Mouse (Mus musculus) C2C12 (cell line): ENCODE measurements around the gene Ptpra. TPM values are rescaled to one million over a fixed set of nuclear protein-coding genes. Genes with fewer than 3 reads are reported as not detected.

Experiments
- H3K27me3 ChIP-seq: one replicate; pipeline ENCODE4 v1.6.1; 2011; ENCODE audit not compliant: control insufficient read depth, insufficient read depth, insufficient read length
- H3K36me3 ChIP-seq: one replicate; pipeline ENCODE4 v1.6.1; 2011; ENCODE audit not compliant: control insufficient read depth, insufficient read depth
- H3K4me3 ChIP-seq: one replicate; pipeline ENCODE4 v1.5.1; 2011; ENCODE audit warnings: mild to moderate bottlenecking, control low read depth; ENCODE audit not compliant: poor library complexity, insufficient read depth, severe bottlenecking
- H3K79me2 ChIP-seq: one replicate; pipeline ENCODE4 v1.6.1; 2011; ENCODE audit not compliant: control insufficient read depth, insufficient read depth
- H3K79me3 ChIP-seq: one replicate; pipeline ENCODE4 v1.6.1; 2011; ENCODE audit warnings: low read depth, control low read depth
- H3ac ChIP-seq: one replicate; pipeline ENCODE3; 2011; ENCODE audit warnings: low read depth; ENCODE audit not compliant: control insufficient read depth, insufficient read length
- CEBPB ChIP-seq: IDR thresholded peaks from one replicate; pipeline ENCODE4 v1.6.1; 2011; ENCODE audit warnings: low read depth, mild to moderate bottlenecking, control low read depth, moderate library complexity
- CTCF ChIP-seq: IDR thresholded peaks from one replicate; pipeline ENCODE4 v1.5.1; 2011; ENCODE audit not compliant: control insufficient read depth, insufficient read depth, insufficient read length
- FOSL1 ChIP-seq: IDR thresholded peaks from one replicate; pipeline ENCODE4 v1.8.0; 2011; ENCODE audit warnings: mild to moderate bottlenecking, low read length; ENCODE audit not compliant: poor library complexity, insufficient read depth, severe bottlenecking
- MAX ChIP-seq: IDR thresholded peaks from one replicate; pipeline ENCODE4 v1.6.1; 2011; ENCODE audit warnings: mild to moderate bottlenecking, control low read depth
- MYOD1 ChIP-seq: IDR thresholded peaks from one replicate; pipeline ENCODE4 v1.6.1; 2011; ENCODE audit warnings: low read depth; ENCODE audit not compliant: control insufficient read depth, insufficient read length
- MYOG ChIP-seq: IDR thresholded peaks from one replicate; pipeline ENCODE4 v1.6.1; 2011; ENCODE audit not compliant: control insufficient read depth, insufficient read length; ENCODE audit errors: extremely low read depth
- USF1 ChIP-seq: IDR thresholded peaks from one replicate; pipeline ENCODE4 v1.6.1; 2011; ENCODE audit warnings: low read depth, mild to moderate bottlenecking, control low read depth, moderate library complexity
- polyA plus RNA-seq: library from polyadenylated mRNA; unstranded; fragments of >200 nt; fragmentation: generic; extraction: Trizol; gene quantifications from one replicate; pipeline ENCODE4 v1.2.1, GENCODE M21; 2012; ENCODE audit warnings: missing spikeins

Gene Ptpra
- polyA plus RNA-seq, 1 experiment: 31.6 TPM

DNA sequence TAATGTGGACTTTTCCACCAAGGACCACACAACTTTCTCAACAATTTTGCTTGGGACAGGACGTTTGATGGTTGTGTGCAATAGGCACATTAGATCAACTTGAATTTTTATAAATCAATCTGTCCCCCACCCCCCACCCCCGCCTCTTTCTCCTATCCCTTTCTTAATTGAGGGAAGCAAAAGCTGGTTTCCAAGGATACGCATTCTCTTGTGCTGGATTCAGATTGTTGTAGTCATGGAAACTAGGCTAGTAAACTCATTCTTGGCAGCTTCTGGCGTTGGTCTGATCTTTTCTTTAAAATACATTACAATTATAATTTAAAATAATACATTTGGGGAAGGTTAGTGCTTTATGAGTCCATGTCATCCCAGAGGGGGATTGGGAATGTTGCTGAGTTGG is 19.3 kb downstream of the Ptpra start:
- TF ChIP-seq MYOG (no peak), MYOD1 (no peak), FOSL1 (no peak), MAX (no peak), USF1 (no peak), CEBPB (no peak), CTCF (no peak)
- Histone ChIP-seq H3ac (no peak overlapping the region), H3K27me3 (no peaks in the 10 kb centered on the region)

DNA sequence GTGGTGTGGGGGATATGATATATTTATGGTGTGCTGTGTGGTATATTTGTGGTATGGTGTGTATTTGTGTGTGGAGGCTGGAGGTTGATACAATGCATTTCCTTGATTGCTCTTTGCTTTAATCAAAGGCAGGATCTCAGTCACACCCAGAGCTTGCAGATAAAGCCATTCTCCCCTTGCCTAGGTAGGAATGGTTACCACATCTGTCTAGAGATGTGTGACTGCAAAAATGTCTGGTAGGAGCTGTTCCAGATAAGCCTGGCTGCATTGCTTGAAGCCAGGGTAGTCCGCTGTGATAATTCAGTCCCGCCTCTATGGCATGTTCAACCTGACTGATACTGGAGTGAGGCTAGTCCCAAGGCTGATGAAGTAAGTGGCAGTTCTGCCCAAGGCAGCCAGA is 19.9 kb downstream of the Ptpra start:
- Histone ChIP-seq H3K27me3 (no peaks in the 10 kb centered on the region), H3K36me3 (no peaks in the 10 kb centered on the region), H3K4me3 (no peak overlapping the region), H3K79me2 (peaks cover 95% of the 10 kb centered on the region), H3K79me3 (peaks cover 53% of the 10 kb centered on the region), H3ac (no peak overlapping the region)
- no peak for TF ChIP-seq FOSL1
- TF ChIP-seq USF1: no peak
- no peak for TF ChIP-seq MAX
- TF ChIP-seq MYOD1: no peak
- no peak for TF ChIP-seq CTCF
- TF ChIP-seq MYOG: no peak
- TF ChIP-seq CEBPB: no peak

More for the DNA sequence above, 19.3 kb downstream of the Ptpra start:
- H3K79me3 ChIP-seq: peaks cover 56% of the 10 kb centered on the region
- H3K4me3 ChIP-seq: no peak overlapping the region
- H3K79me2 ChIP-seq: peaks cover 95% of the 10 kb centered on the region
- no peaks in the 10 kb centered on the region for H3K36me3 ChIP-seq

DNA sequence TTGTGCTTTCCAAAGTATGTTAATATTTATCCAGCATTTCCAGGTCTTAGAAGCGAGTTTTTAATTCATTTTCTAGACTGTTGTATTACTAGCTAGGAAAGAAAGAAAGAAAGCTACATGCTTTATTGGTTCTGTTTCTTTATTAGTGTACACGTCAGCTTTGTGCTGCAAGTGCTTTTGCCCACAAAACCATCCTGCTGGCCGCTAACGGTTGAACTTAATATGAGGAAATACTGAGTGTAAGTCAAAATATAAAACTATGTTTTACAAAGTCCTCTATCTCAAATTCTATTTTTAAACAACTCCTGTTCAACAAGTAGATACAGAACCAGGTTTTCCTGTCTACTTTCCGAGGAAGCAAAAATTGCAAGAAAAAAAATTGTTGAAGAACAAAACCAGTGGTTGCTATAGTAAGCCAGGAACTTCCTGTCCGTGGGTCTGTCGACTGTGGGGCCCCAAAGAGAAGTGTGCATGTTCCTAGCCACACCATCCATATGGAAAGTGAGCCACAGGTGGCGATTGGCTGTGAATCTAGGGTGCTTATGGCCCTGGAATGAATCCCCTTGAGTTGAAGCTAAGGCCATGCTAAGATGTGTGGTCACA is 22.9 kb downstream of the Ptpra start:
- Histone ChIP-seq H3K4me3 (no peak overlapping the region), H3K79me3 (peaks cover 63% of the 10 kb centered on the region), H3ac (no peak overlapping the region), H3K36me3 (peaks cover 6% of the 10 kb centered on the region), H3K79me2 (peaks cover 95% of the 10 kb centered on the region), H3K27me3 (no peaks in the 10 kb centered on the region)
- no peak for TF ChIP-seq MYOG
- no peak for TF ChIP-seq FOSL1
- TF ChIP-seq USF1: no peak

DNA sequence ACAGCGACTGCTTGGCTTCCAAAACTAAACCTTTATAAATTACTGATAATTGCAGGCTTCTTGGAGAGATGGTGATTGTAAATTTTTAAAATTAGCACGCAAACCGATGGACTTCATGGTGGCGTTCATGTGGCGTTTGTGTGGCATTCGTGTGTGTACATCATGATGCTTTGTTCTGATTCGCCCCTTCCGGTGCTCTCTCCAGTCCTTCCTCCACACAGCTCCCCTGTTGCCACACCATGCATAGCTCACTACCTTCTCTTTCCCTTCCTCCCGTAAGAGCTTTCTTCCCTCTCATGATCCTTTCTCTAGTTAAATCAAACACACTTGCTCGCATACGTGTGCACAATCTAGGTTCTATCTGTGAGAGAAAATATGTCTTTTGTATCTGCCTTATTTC is 25.7 kb downstream of the Ptpra start:
- Histone ChIP-seq H3K27me3 (no peaks in the 10 kb centered on the region), H3K79me3 (peaks cover 67% of the 10 kb centered on the region), H3K79me2 (peaks cover 95% of the 10 kb centered on the region), H3ac (no peak overlapping the region), H3K4me3 (no peak overlapping the region), H3K36me3 (peaks cover 13% of the 10 kb centered on the region)
- no peak for TF ChIP-seq CEBPB
- TF ChIP-seq MYOG: no peak
- no peak for TF ChIP-seq MYOD1
- TF ChIP-seq CTCF: no peak
- no peak for TF ChIP-seq USF1
- no peak for TF ChIP-seq FOSL1
- TF ChIP-seq MAX: no peak

DNA sequence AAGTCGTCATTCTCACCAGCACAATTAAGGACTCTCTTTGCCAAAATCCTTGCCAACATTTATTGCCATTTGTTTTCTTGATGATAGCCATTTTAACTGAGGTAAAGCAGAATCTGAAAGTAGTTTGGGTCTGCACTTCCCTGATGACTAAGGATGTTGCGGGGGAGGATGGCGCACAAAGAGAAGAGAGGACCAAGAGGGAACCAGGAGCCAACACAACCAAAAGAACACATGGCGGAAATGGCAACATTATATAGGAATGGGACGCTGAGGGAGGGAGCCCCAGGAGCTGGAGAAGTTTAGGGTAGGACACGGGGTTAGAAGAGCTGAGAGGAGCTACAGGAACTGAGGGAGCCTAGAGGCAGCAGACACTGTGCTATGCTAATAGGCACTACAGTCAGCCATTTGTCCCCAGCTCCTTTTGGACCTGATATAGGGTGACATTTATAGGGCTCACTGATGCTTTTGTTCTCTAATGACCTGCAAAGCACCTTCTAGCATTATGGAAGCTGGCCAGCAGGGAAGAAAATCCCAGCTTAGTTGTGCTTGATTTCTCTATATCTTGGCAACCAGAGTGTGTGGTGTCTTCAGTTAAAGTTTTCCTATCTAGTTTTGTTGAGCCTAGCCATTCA is 26.7 kb downstream of the Ptpra start:
- no peak overlapping the region for H3ac ChIP-seq
- no peak overlapping the region for H3K4me3 ChIP-seq
- H3K27me3 ChIP-seq: no peaks in the 10 kb centered on the region
- TF ChIP-seq USF1: no peak
- TF ChIP-seq MYOD1: no peak
- no peak for TF ChIP-seq CEBPB
- TF ChIP-seq CTCF: no peak
- no peak for TF ChIP-seq MYOG
- TF ChIP-seq FOSL1: no peak
- no peak for TF ChIP-seq MAX
- H3K79me2 ChIP-seq: peaks cover 95% of the 10 kb centered on the region
- H3K36me3 ChIP-seq: peaks cover 13% of the 10 kb centered on the region
- peaks cover 67% of the 10 kb centered on the region for H3K79me3 ChIP-seq

DNA sequence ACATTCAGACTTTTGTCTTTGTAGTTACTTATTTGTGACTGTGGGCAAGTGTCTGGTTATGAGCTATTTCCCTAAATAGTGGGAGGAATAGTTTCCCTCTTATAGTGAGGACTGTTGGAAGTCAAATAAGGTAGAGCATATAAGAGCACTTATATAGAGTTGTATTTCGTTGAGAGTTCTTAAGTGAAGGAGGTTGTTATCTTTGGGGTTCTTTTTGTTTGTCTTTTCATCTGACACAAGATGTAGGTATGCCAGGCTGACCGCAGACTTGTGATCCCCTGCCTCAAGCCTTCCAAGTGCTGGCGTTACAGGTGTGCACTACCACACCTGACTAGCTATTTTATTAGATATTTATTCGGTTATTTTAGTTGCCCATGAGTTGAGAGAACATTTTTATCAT is 32.1 kb downstream of the Ptpra start:
- peaks cover 13% of the 10 kb centered on the region for H3K36me3 ChIP-seq
- H3ac ChIP-seq: no peak overlapping the region
- H3K79me2 ChIP-seq: peaks cover 100% of the 10 kb centered on the region
- no peak overlapping the region for H3K4me3 ChIP-seq
- H3K79me3 ChIP-seq: peaks cover 79% of the 10 kb centered on the region
- H3K27me3 ChIP-seq: no peaks in the 10 kb centered on the region
- no peak for TF ChIP-seq CEBPB
- no peak for TF ChIP-seq MYOD1
- no peak for TF ChIP-seq CTCF
- no peak for TF ChIP-seq USF1
- no peak for TF ChIP-seq MYOG
- no peak for TF ChIP-seq MAX
- no peak for TF ChIP-seq FOSL1
